Mouse (Mus musculus) embryonic fibroblast, embryonic 13.5 days (primary cell): Measurements from ENCODE around the gene Loxl1.

Experiments used
- CTCF ChIP-seq: IDR thresholded peaks from 2 replicates; pipeline ENCODE4 v1.5.1; 2011; ENCODE audit warnings: mild to moderate bottlenecking, control low read depth, low read length, moderate library complexity, borderline replicate concordance; ENCODE audit not compliant: insufficient read depth
- POLR2A ChIP-seq: IDR thresholded peaks from 2 replicates; pipeline ENCODE4 v1.6.1; 2011; ENCODE audit warnings: low read depth, mild to moderate bottlenecking, control low read depth, low read length, moderate library complexity

- no peak for TF ChIP-seq CTCF
- TF ChIP-seq POLR2A = no peak
Observed at GRCm38 (mm10) chr9:58317381-58317780, 4.4 kb upstream of the Loxl1 start.
